Comparison of ENCODE assay signal across 8 mouse cellular contexts in the genomic region with DNA sequence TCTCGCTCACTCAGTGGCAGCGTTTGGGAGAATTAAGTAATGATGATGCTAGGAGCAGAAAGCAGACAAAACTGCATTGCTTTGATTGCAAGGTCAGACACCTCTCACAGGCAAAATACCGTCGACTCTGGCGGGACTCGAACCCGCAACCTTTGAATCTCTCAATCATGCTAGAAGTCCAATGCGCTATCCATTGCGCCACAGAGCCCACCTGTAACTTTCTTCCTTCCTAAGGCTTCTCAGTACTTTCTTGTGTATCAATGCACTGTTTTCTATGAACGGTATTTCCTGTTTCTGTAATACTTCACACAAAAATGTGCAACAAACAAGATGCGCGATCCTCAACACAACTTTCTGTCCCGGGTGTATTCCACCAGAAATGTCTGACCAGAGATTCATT. TPM values are rescaled to one million over a fixed set of nuclear protein-coding genes. Genes with fewer than 3 reads are reported as not detected.
DNase-seq lines count a peak whose midpoint lies in the region; ATAC-seq lines count a peak whose summit lies in the region.

No protein-coding gene starts in this region.

- no peaks in the 10 kb centered on the region for H3K9me3 ChIP-seq in limb, embryonic 11.5 days (ENCODE audit: control insufficient read depth, low read length)

- 1% methylated on average over 13 of the region's 13 CpGs for WGBS in limb, embryonic 11.5 days

- H3K4me1 ChIP-seq in limb, embryonic 11.5 days (ENCODE audit: control insufficient read depth, insufficient read depth, low read length): no peaks in the 10 kb centered on the region

- peak overlapping the region; percentile 70 for H3K4me2 ChIP-seq in limb, embryonic 11.5 days (ENCODE audit: low read depth, severe bottlenecking)

- peak overlapping the region; percentile 37 for H3K4me3 ChIP-seq in limb, embryonic 11.5 days (ENCODE audit: low read depth, low read length)

- DNase-seq in cerebellum, postnatal 10 days: peak; percentile 21 to 29
- DNase-seq in cerebellum, postnatal 4 days (ENCODE audit: low spot score in 2 of 2): no peak
- DNase-seq in urinary bladder, postnatal 14 days (ENCODE audit: low spot score): peak; percentile 7
- DNase-seq in urinary bladder, postnatal 10 days (ENCODE audit: low spot score): no peak
- DNase-seq in limb, embryonic 11.5 days (ENCODE audit: low spot score): peak; percentile 92
- DNase-seq in splenic B cell, adult 2 months (ENCODE audit: low read depth, low spot score): peak; percentile 62
- no peak for DNase-seq in frontal cortex, postnatal 25 days (ENCODE audit: low spot score in 2 of 2)
- DNase-seq in gastrocnemius, postnatal 4 days (ENCODE audit: low spot score in 2 of 2): no peak

- no peak overlapping the region for H3K9ac ChIP-seq in limb, embryonic 11.5 days (ENCODE audit: low read length)

- H3K27me3 ChIP-seq in limb, embryonic 11.5 days (ENCODE audit: control insufficient read depth, insufficient read depth, low read length): no peaks in the 10 kb centered on the region
- H3K27me3 ChIP-seq in splenic B cell, adult 2 months (ENCODE audit: control insufficient read depth, insufficient read depth, low read length, poor library complexity, severe bottlenecking): no peaks in the 10 kb centered on the region

- no peaks in the 10 kb centered on the region for H3K36me3 ChIP-seq in limb, embryonic 11.5 days (ENCODE audit: control insufficient read depth, insufficient read depth, low read length)
- H3K36me3 ChIP-seq in splenic B cell, adult 2 months (ENCODE audit: control insufficient read depth, insufficient read depth, low read length, poor library complexity, severe bottlenecking): no peaks in the 10 kb centered on the region

- no peak for ATAC-seq in limb, embryonic 11.5 days (ENCODE audit: insufficient number of reproducible peaks, low FRiP score, low TSS enrichment, low read depth)

- H3K27ac ChIP-seq in limb, embryonic 11.5 days (replicated peaks; ENCODE audit: low read depth, low read length): no peak overlapping the region

RNA-seq across cellular contexts. Expression of a gene that starts 27.9 kb away (rescaled TPM):
- 26.9 and 28.8 TPM in 2 replicates for polyA plus RNA-seq in limb, embryonic 11.5 days (2014; fragmentation: Nextera tagmentation; extraction: Ambion mirVana)
- 1 to 10 TPM; 1.4 to 2.6 TPM for total RNA-seq in gastrocnemius, postnatal 4 days (2021)

Comparison
In these comparisons a context has a peak if more than half of its experiments do, and no peak if none do; other contexts are left out.
1. DNase-seq: peak in cerebellum, postnatal 10 days (2 of 2), urinary bladder, postnatal 14 days (single experiment), limb, embryonic 11.5 days (single experiment) and splenic B cell, adult 2 months (single experiment); none in cerebellum, postnatal 4 days (0 of 2), urinary bladder, postnatal 10 days (single experiment), frontal cortex, postnatal 25 days (0 of 2) and gastrocnemius, postnatal 4 days (0 of 2).